Mouse (Mus musculus) kidney, postnatal 25 days (tissue): ENCODE measurements around the gene Inpp1.

Experiments used
- DNase-seq, 2 experiments: peaks; one replicate each; pipeline ENCODE4 v3.0.0; 2021; ENCODE audit warnings: mixed read lengths in 2 of 2

The Inpp1 gene

GRCm38 (mm10) chr1:52792701-52793100 lies 24.8 kb downstream of the Inpp1 start:
- DNase-seq: peak; percentile 28 to 48

GRCm38 (mm10) chr1:52787254-52787653 lies 30.2 kb downstream of the Inpp1 start:
- DNase-seq: no peak

- peak; percentile 40 to 45 for DNase-seq
Observed at GRCm38 (mm10) chr1:52765176-52766111, 52.0 kb downstream of the Inpp1 start.

DNA sequence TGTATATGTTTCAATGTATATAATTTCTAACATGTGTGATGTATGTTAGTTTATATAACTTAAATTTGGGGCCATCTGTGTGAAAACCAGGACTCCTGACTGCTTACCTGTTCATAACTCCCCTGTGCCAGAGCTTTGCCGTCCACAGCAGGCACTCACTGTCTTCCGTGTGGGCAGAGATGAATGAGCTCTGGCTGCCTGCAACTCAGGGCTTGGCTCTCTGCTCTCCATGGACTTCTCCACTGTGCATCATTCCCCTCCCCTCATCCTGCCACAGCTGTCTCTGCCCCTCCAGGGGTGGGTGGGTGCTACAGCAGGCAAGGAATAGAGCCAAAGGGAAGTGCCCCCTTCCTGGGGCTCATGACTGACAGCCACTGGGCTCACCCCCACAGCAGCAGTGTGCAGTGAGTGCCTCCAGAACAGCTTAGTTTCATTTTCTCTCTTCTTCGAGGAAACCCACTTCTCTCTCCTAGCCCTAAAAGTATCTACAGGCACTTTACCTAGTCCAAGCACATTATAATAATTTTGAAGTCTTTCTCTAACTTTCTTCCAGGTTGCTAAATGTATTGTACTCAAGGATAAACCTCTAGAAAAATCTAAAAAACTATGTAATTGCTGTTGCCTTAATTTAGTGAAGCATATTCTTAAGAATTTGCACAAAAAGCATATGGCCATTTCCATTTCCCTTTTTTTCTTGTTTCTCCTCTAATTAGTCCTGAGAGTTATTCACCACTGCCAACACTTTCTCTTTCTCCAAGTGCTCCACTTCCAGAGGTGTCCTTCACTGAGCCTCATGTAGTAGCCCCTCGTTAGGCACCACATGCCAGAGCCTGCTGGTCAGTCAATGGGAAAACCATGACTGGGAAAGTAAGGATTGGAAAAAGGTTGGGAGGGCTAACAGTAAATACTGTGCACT lies 53.3 kb downstream of the Inpp1 start:
- DNase-seq: no peak

DNA sequence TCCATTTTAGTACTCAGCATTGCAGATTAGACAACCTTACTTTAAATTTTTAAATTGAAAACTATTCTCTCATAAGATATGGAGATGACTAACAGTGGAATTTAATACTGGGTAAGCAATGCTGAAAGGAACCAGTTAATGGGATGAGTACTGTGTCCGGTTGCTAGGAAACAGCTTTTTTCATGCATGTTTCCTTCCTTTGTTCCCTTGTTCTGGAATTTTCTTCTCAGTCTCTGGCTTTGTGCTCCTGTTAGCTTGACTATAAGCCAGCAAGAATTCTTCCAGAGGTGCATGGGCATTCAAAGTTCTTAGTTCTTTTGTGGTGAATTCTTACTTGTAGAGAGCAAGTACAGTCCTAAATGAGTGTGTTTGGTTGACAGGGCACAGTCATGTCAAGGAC lies 59.3 kb downstream of the Inpp1 start:
- no peak for DNase-seq

GRCm38 (mm10) chr1:52754331-52754730 lies 63.2 kb downstream of the Inpp1 start:
- no peak for DNase-seq

- no peak for DNase-seq
Observed at GRCm38 (mm10) chr1:52753828-52754227, 63.7 kb downstream of the Inpp1 start.

DNA sequence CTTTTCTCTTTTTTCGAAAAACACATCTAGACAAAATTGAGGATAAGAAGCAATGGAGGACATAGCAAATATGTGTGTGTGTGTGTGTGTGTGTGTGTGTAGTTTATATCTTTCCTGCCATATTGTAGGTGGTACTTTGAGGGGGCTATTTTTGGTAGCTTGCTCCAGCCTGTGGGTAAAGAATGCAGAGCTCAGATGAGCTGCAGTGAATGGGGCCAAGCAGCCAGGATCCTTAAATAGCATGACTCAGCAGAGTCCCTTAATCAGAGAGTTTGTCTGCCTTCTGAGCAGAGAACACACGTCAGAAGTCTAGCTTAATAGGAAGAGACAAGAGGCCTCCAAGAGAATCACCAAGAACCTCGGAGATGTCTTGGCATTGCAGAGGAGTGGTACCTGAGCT lies 64.8 kb downstream of the Inpp1 start:
- DNase-seq: no peak

GRCm38 (mm10) chr1:52751634-52752033 lies 65.9 kb downstream of the Inpp1 start:
- no peak for DNase-seq

GRCm38 (mm10) chr1:52749978-52750377 lies 67.5 kb downstream of the Inpp1 start:
- DNase-seq: peak in 1 of 2 experiments; percentile 55

DNA sequence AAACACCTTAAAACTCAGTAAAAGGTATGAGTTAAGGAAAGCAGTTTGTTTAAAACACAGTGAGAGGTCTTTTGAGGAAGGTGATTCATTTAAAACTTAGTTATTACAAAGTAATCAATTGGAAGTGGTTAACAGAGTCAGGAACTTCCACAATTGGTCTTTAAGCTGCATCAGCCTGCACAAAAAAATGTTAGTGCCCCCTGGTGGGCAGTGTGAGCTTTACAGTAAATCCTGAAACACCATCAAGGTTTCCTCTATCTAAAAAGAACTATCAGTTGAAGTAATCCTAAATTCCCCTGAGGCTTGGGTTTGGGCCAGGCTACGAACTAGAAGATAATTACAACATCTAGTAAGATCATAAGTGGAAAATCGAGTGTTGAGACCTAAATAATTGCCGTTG lies 69.2 kb downstream of the Inpp1 start:
- DNase-seq: peak; percentile 60 to 74

- DNase-seq: no peak
Observed at GRCm38 (mm10) chr1:52742567-52742966, 74.9 kb downstream of the Inpp1 start.
